In genomic region chr17:33751181-33751580, GRCm38 (mm10) we compare ENCODE assay signal across 18 mouse cellular contexts. TPM values are rescaled to one million over a fixed set of nuclear protein-coding genes. Genes with fewer than 3 reads are reported as not detected.
A peak's percentile ranks its signal among the peaks of the same experiment; 100 is the strongest.
DNase-seq lines count a peak whose midpoint lies in the region; ATAC-seq and TF ChIP-seq lines count a peak whose summit lies in the region.
"Had no signal": no experiment of that assay in that cellular context is flagged by ENCODE, and none has a peak within 500 bp of the region (broad histone marks: within the 10 kb centered on the region; RNA-seq: fewer than 3 reads in every experiment).

No protein-coding gene starts in this region.

- H3K4me3 ChIP-seq in gastrocnemius, adult 2 months = no peak overlapping the region
- no peak overlapping the region for H3K4me3 ChIP-seq in heart, embryonic 10.5 days
- H3K4me3 ChIP-seq in brown adipose tissue, adult 24 weeks (ENCODE audit: insufficient read depth, low read depth, low read length) = no peak overlapping the region
- H3K4me3 ChIP-seq in hindbrain, embryonic 14.5 days (replicated peaks; ENCODE audit: low read length) = no peak overlapping the region
- H3K4me3 ChIP-seq: embryonic facial prominence, embryonic 10.5 days; embryonic facial prominence, embryonic 12.5 days; forebrain, embryonic 13.5 days; forebrain, embryonic 15.5 days had no signal

- peak; percentile 29 for DNase-seq in gastrocnemius, adult 2 months
- DNase-seq in gastrocnemius, postnatal 10 days = no peak
- peak; percentile 60 for DNase-seq in heart, embryonic 10.5 days (ENCODE audit: low spot score)
- no peak for DNase-seq in heart, postnatal 14 days
- no peak for DNase-seq in hindbrain, embryonic 14.5 days (ENCODE audit: low spot score)
- DNase-seq: adrenal gland, adult 2 months; adrenal gland, postnatal 14 days; cerebellum, adult 11-12 months; cerebellum, adult 2 months; cerebellum, adult 9-10 months; cerebellum, postnatal 10 days; cerebellum, postnatal 25 days; forebrain, postnatal 0 days had no signal

- peaks cover 47% of the 10 kb centered on the region for H3K36me3 ChIP-seq in heart, embryonic 10.5 days
- peaks cover 43% of the 10 kb centered on the region for H3K36me3 ChIP-seq in hindbrain, embryonic 14.5 days (replicated peaks; ENCODE audit: control insufficient read depth, insufficient read depth)

- no peak overlapping the region for H3K4me2 ChIP-seq in hindbrain, embryonic 14.5 days (replicated peaks)
- H3K4me2 ChIP-seq: embryonic facial prominence, embryonic 12.5 days; forebrain, embryonic 13.5 days; forebrain, embryonic 15.5 days had no signal

- H3K4me1 ChIP-seq in heart, embryonic 10.5 days = peaks cover 16% of the 10 kb centered on the region
- H3K4me1 ChIP-seq in brown adipose tissue, adult 24 weeks (ENCODE audit: control insufficient read depth, insufficient read depth, insufficient read length, low read length) = peaks cover 47% of the 10 kb centered on the region
- H3K4me1 ChIP-seq in hindbrain, embryonic 14.5 days (replicated peaks; ENCODE audit: control insufficient read depth, insufficient read depth, low read length) = peaks cover 15% of the 10 kb centered on the region

- intact Hi-C loops in gastrocnemius, adult 2 months (cut with DNase I) = no loop called here
- intact Hi-C loops in heart, postnatal 14 days (cut with DNase I) = no loop called here

- H3K9ac ChIP-seq in hindbrain, embryonic 14.5 days = no peak overlapping the region
- H3K9ac ChIP-seq: embryonic facial prominence, embryonic 12.5 days; forebrain, embryonic 13.5 days; forebrain, embryonic 15.5 days; forebrain, postnatal 0 days had no signal

- no peaks in the 10 kb centered on the region for H3K9me3 ChIP-seq in heart, embryonic 10.5 days
- no peaks in the 10 kb centered on the region for H3K9me3 ChIP-seq in hindbrain, embryonic 14.5 days (ENCODE audit: control insufficient read depth, low read length)
- H3K9me3 ChIP-seq: embryonic facial prominence, embryonic 10.5 days; embryonic facial prominence, embryonic 12.5 days; forebrain, embryonic 13.5 days; forebrain, embryonic 15.5 days had no signal

- peak overlapping the region; percentile 12; the same call in 1 of the 2 replicates for H3K27ac ChIP-seq in gastrocnemius, adult 2 months
- H3K27ac ChIP-seq in heart, embryonic 10.5 days = no peak overlapping the region
- H3K27ac ChIP-seq in brown adipose tissue, adult 24 weeks (replicated peaks; ENCODE audit: low read depth, low read length) = 0 out of 2 replicates have a peak overlapping the region, but pooled peaks have one; percentile 0
- H3K27ac ChIP-seq in hindbrain, embryonic 14.5 days = no peak overlapping the region
- H3K27ac ChIP-seq: embryonic facial prominence, embryonic 10.5 days; embryonic facial prominence, embryonic 12.5 days; forebrain, embryonic 13.5 days; forebrain, embryonic 15.5 days had no signal

- no peaks in the 10 kb centered on the region for H3K27me3 ChIP-seq in heart, embryonic 10.5 days (ENCODE audit: insufficient read depth, poor library complexity, severe bottlenecking)
- H3K27me3 ChIP-seq in hindbrain, embryonic 14.5 days (ENCODE audit: control insufficient read depth, insufficient read depth, low read length) = no peaks in the 10 kb centered on the region
- H3K27me3 ChIP-seq: embryonic facial prominence, embryonic 12.5 days; forebrain, embryonic 13.5 days; forebrain, embryonic 15.5 days had no signal

- ATAC-seq in hindbrain, embryonic 14.5 days (ENCODE audit: low FRiP score) = no peak
- ATAC-seq: forebrain, embryonic 13.5 days; forebrain, embryonic 15.5 days; forebrain, postnatal 0 days had no signal

- TF ChIP-seq CTCF in gastrocnemius, adult 2 months (IDR thresholded peaks at IDR 0.05) = no peak

RNA-seq across cellular contexts. Expression of gene Rab11b, which starts 9.1 kb away (rescaled TPM):
- 100 to 1,000 TPM; 134 to 150 TPM for total RNA-seq in gastrocnemius, adult 2 months (2021)
- total RNA-seq in gastrocnemius, postnatal 10 days (2021) = 100 to 1,000 TPM; 166 to 186 TPM
- 316 and 329 TPM in 2 replicates for polyA plus RNA-seq in heart, embryonic 10.5 days (2016; fragmentation: Nextera tagmentation; extraction: Ambion mirVana)
- 100 to 1,000 TPM; 271 to 275 TPM for total RNA-seq in heart, postnatal 14 days (2021)
- 73.4 and 85.4 TPM in 2 replicates for polyA plus RNA-seq in brown adipose tissue, adult 24 weeks (2012; ENCODE audit: insufficient read depth, insufficient read length, missing spikeins)
- 370 and 430 TPM in 2 replicates for polyA plus RNA-seq in hindbrain, embryonic 14.5 days (2014; fragmentation: Nextera tagmentation; extraction: Ambion mirVana)

RNA-seq across cellular contexts. Expression of gene Angptl4, which starts 30.4 kb away (rescaled TPM):
- 1 to 10 TPM; 1.4 to 5.9 TPM for total RNA-seq in gastrocnemius, adult 2 months (2021)
- 10 to 100 TPM; 22.7 to 36.0 TPM for total RNA-seq in gastrocnemius, postnatal 10 days (2021)
- 7.4 and 19.8 TPM in 2 replicates for polyA plus RNA-seq in heart, embryonic 10.5 days (2016; fragmentation: Nextera tagmentation; extraction: Ambion mirVana)
- 10 to 100 TPM; 20.5 to 31.6 TPM for total RNA-seq in heart, postnatal 14 days (2021)
- polyA plus RNA-seq in brown adipose tissue, adult 24 weeks (2012; ENCODE audit: insufficient read depth, insufficient read length, missing spikeins) = 243 and 355 TPM in 2 replicates
- polyA plus RNA-seq in hindbrain, embryonic 14.5 days (2014; fragmentation: Nextera tagmentation; extraction: Ambion mirVana) = 19.1 and 25.1 TPM in 2 replicates

RNA-seq across cellular contexts. Expression of gene March2, which starts 32.7 kb away (rescaled TPM):
- 10 to 100 TPM; 88.8 to 90.7 TPM for total RNA-seq in gastrocnemius, adult 2 months (2021)
- total RNA-seq in gastrocnemius, postnatal 10 days (2021) = 10 to 100 TPM; 73.2 to 77.9 TPM
- 65.8 and 73.1 TPM in 2 replicates for polyA plus RNA-seq in heart, embryonic 10.5 days (2016; fragmentation: Nextera tagmentation; extraction: Ambion mirVana)
- 100 to 1,000 TPM; 160 to 167 TPM for total RNA-seq in heart, postnatal 14 days (2021)
- 132 and 147 TPM in 2 replicates for polyA plus RNA-seq in brown adipose tissue, adult 24 weeks (2012; ENCODE audit: insufficient read depth, insufficient read length, missing spikeins)
- polyA plus RNA-seq in hindbrain, embryonic 14.5 days (2014; fragmentation: Nextera tagmentation; extraction: Ambion mirVana) = 69.0 and 72.1 TPM in 2 replicates

RNA-seq across cellular contexts. Expression of gene Kank3, which starts 59.1 kb away (rescaled TPM):
- 10 to 100 TPM; 15.7 to 24.5 TPM for total RNA-seq in gastrocnemius, adult 2 months (2021)
- 10 to 100 TPM; 27.6 to 33.3 TPM for total RNA-seq in gastrocnemius, postnatal 10 days (2021)
- 37.1 and 47.9 TPM in 2 replicates for polyA plus RNA-seq in heart, embryonic 10.5 days (2016; fragmentation: Nextera tagmentation; extraction: Ambion mirVana)
- 100 to 1,000 TPM in 1 of 2 experiments, 10 to 100 TPM in 1; 96.9 to 104 TPM for total RNA-seq in heart, postnatal 14 days (2021)
- polyA plus RNA-seq in brown adipose tissue, adult 24 weeks (2012; ENCODE audit: insufficient read depth, insufficient read length, missing spikeins) = 16.2 and 37.3 TPM in 2 replicates
- 44.7 and 47.7 TPM in 2 replicates for polyA plus RNA-seq in hindbrain, embryonic 14.5 days (2014; fragmentation: Nextera tagmentation; extraction: Ambion mirVana)

Comparison
In these comparisons a context has a peak if more than half of its experiments do, and no peak if none do; other contexts are left out.
1. DNase-seq: peak in gastrocnemius, adult 2 months (single experiment) and heart, embryonic 10.5 days (single experiment); none in gastrocnemius, postnatal 10 days (single experiment), heart, postnatal 14 days (0 of 2) and hindbrain, embryonic 14.5 days (single experiment).
2. H3K27ac ChIP-seq: peak in gastrocnemius, adult 2 months (single experiment) and brown adipose tissue, adult 24 weeks (single experiment); none in heart, embryonic 10.5 days (single experiment) and hindbrain, embryonic 14.5 days (single experiment).